Mouse (Mus musculus): ENCODE measurements around the gene Gm13277. TPM values are rescaled to one million over a fixed set of nuclear protein-coding genes. Genes with fewer than 3 reads are reported as not detected.

Gene Gm13277
- polyA plus RNA-seq, 1 experiment from 2014 or later, result not detected

Other genes starting within 250 kb of the Gm13277 start
- gene Ifna15, start 230.4 kb upstream of the Gm13277 start, polyA plus RNA-seq (2014; fragmentation: Nextera tagmentation; extraction: Ambion mirVana), result not detected in 2 replicates
- not detected in 2 replicates for gene Ifna14, start 216.8 kb upstream of the Gm13277 start, polyA plus RNA-seq (2014; fragmentation: Nextera tagmentation; extraction: Ambion mirVana)
- not detected in 2 replicates for gene Ifna9, start 196.2 kb upstream of the Gm13277 start, polyA plus RNA-seq (2014; fragmentation: Nextera tagmentation; extraction: Ambion mirVana)
- gene Ifna12, start 185.3 kb upstream of the Gm13277 start, polyA plus RNA-seq (2014; fragmentation: Nextera tagmentation; extraction: Ambion mirVana), result not detected in 2 replicates
- gene C87499, start 154.2 kb upstream of the Gm13277 start, polyA plus RNA-seq (2014; fragmentation: Nextera tagmentation; extraction: Ambion mirVana), result not detected in 2 replicates
- not detected in 2 replicates for gene Ifna13, start 144.2 kb upstream of the Gm13277 start, polyA plus RNA-seq (2014; fragmentation: Nextera tagmentation; extraction: Ambion mirVana)
- not detected in 2 replicates for gene Ifna16, start 111.7 kb upstream of the Gm13277 start, polyA plus RNA-seq (2014; fragmentation: Nextera tagmentation; extraction: Ambion mirVana)
- not detected in 2 replicates for gene Ifna2, start 104.7 kb upstream of the Gm13277 start, polyA plus RNA-seq (2014; fragmentation: Nextera tagmentation; extraction: Ambion mirVana)
- not detected in 2 replicates for gene Ifnab, start 97.3 kb upstream of the Gm13277 start, polyA plus RNA-seq (2014; fragmentation: Nextera tagmentation; extraction: Ambion mirVana)
- 0.85 and 0.96 TPM in 2 replicates for gene Gm26566, start 66.8 kb upstream of the Gm13277 start, polyA plus RNA-seq (2014; fragmentation: Nextera tagmentation; extraction: Ambion mirVana)
- 65.1 and 72.9 TPM in 2 replicates for gene Klhl9, start 66.2 kb upstream of the Gm13277 start, polyA plus RNA-seq (2014; fragmentation: Nextera tagmentation; extraction: Ambion mirVana)
- gene Gm13271, start 33.8 kb upstream of the Gm13277 start, polyA plus RNA-seq (2014; fragmentation: Nextera tagmentation; extraction: Ambion mirVana), result not detected in 2 replicates
- gene Gm13283, start 28.5 kb upstream of the Gm13277 start, polyA plus RNA-seq (2014; fragmentation: Nextera tagmentation; extraction: Ambion mirVana), result not detected in 2 replicates
- not detected in 2 replicates for gene Gm13290, start 14.8 kb upstream of the Gm13277 start, polyA plus RNA-seq (2014; fragmentation: Nextera tagmentation; extraction: Ambion mirVana)
- gene Gm13289, start 11.7 kb upstream of the Gm13277 start, polyA plus RNA-seq (2014; fragmentation: Nextera tagmentation; extraction: Ambion mirVana), result not detected in 2 replicates
- gene Gm13272, start 8.8 kb upstream of the Gm13277 start, polyA plus RNA-seq (2014; fragmentation: Nextera tagmentation; extraction: Ambion mirVana), result not detected in 2 replicates
- gene Ifnz, start 6.5 kb upstream of the Gm13277 start, polyA plus RNA-seq (2014; fragmentation: Nextera tagmentation; extraction: Ambion mirVana), result not detected in 2 replicates
- gene Gm13276, start 2.9 kb upstream of the Gm13277 start, polyA plus RNA-seq (2014; fragmentation: Nextera tagmentation; extraction: Ambion mirVana), result not detected in 2 replicates
- gene Gm13278, start 2.9 kb downstream of the Gm13277 start, polyA plus RNA-seq (2014; fragmentation: Nextera tagmentation; extraction: Ambion mirVana), result not detected in 2 replicates
- not detected in 2 replicates for gene Gm13275, start 5.9 kb downstream of the Gm13277 start, polyA plus RNA-seq (2014; fragmentation: Nextera tagmentation; extraction: Ambion mirVana)
- gene Gm13279, start 8.8 kb downstream of the Gm13277 start, polyA plus RNA-seq (2014; fragmentation: Nextera tagmentation; extraction: Ambion mirVana), result not detected in 2 replicates
- 0.26 and 0.66 TPM in 2 replicates for gene Gm13285, start 11.0 kb downstream of the Gm13277 start, polyA plus RNA-seq (2014; fragmentation: Nextera tagmentation; extraction: Ambion mirVana)
- gene Gm13287, start 14.6 kb downstream of the Gm13277 start, polyA plus RNA-seq (2014; fragmentation: Nextera tagmentation; extraction: Ambion mirVana), result not detected in 2 replicates
- gene Gm13288, start 16.9 kb downstream of the Gm13277 start, polyA plus RNA-seq (2014; fragmentation: Nextera tagmentation; extraction: Ambion mirVana), result not detected in 2 replicates
- gene Ifna7, start 27.6 kb downstream of the Gm13277 start, polyA plus RNA-seq (2014; fragmentation: Nextera tagmentation; extraction: Ambion mirVana), result not detected in 2 replicates
- gene Ifna11, start 31.3 kb downstream of the Gm13277 start, polyA plus RNA-seq (2014; fragmentation: Nextera tagmentation; extraction: Ambion mirVana), result not detected in 2 replicates
- gene Ifna6, start 38.8 kb downstream of the Gm13277 start, polyA plus RNA-seq (2014; fragmentation: Nextera tagmentation; extraction: Ambion mirVana), result not detected in 2 replicates
- gene Ifna5, start 46.9 kb downstream of the Gm13277 start, polyA plus RNA-seq (2014; fragmentation: Nextera tagmentation; extraction: Ambion mirVana), result not detected in 2 replicates
- not detected in 2 replicates for gene Ifna4, start 53.2 kb downstream of the Gm13277 start, polyA plus RNA-seq (2014; fragmentation: Nextera tagmentation; extraction: Ambion mirVana)
- gene Ifna1, start 61.5 kb downstream of the Gm13277 start, polyA plus RNA-seq (2014; fragmentation: Nextera tagmentation; extraction: Ambion mirVana), result not detected in 2 replicates
- gene Ifne, start 91.6 kb downstream of the Gm13277 start, polyA plus RNA-seq (2014; fragmentation: Nextera tagmentation; extraction: Ambion mirVana), result not detected in 2 replicates